Mouse (Mus musculus) spleen, adult 2 months (tissue): Measurements from ENCODE around the gene Ern1. TPM values are rescaled to one million over a fixed set of nuclear protein-coding genes. Genes with fewer than 3 reads are reported as not detected.

Source experiments
- DNase-seq, 2 experiments: peaks; one replicate each; pipeline versions ENCODE4 v3.0.0 to v3.0.0-alpha.2; 2012 to 2021; ENCODE audit warnings: low spot score in 2 of 2, low read depth in 1 of 2
- H3K27ac ChIP-seq: fragments of 200-500 bp; 2 replicates; pipeline ENCODE4 v1.5.1; 2012; ENCODE audit warnings: low read length, inconsistent platforms; ENCODE audit not compliant: insufficient read depth
- H3K27me3 ChIP-seq: fragments of 200-500 bp; 2 replicates; pipeline ENCODE4 v1.6.1; 2012; ENCODE audit warnings: mild to moderate bottlenecking, moderate library complexity, low read length, inconsistent platforms; ENCODE audit not compliant: control insufficient read depth, insufficient read depth
- H3K36me3 ChIP-seq: fragments of 200-500 bp; 2 replicates; pipeline ENCODE4 v1.6.1; 2012; ENCODE audit warnings: mild to moderate bottlenecking, low read length, inconsistent platforms; ENCODE audit not compliant: control insufficient read depth, insufficient read depth
- H3K4me1 ChIP-seq: fragments of 200-500 bp; 2 replicates; pipeline ENCODE4 v1.6.1; 2011; ENCODE audit warnings: inconsistent platforms; ENCODE audit not compliant: control insufficient read depth, insufficient read depth, insufficient read length
- H3K4me3 ChIP-seq: fragments of 200-500 bp; 2 replicates; pipeline ENCODE4 v1.5.1; 2011; ENCODE audit warnings: mild to moderate bottlenecking, inconsistent platforms; ENCODE audit not compliant: insufficient read depth, insufficient read length; ENCODE audit errors: extremely low read depth
- CTCF ChIP-seq: fragments of 200-500 bp; IDR thresholded peaks from 2 replicates; pipeline ENCODE4 v1.5.1; 2011; ENCODE audit warnings: mild to moderate bottlenecking, inconsistent platforms; ENCODE audit not compliant: insufficient read depth, insufficient read length, insufficient replicate concordance; ENCODE audit errors: extremely low read depth
- POLR2A ChIP-seq: fragments of 200-500 bp; IDR thresholded peaks from 2 replicates; pipeline ENCODE4 v1.6.1; 2011; ENCODE audit warnings: low read depth, low read length, inconsistent platforms
- WGBS: fragments of 180-500 bp; shearing (Covaris S2); methylation state at CpG from one replicate; pipeline ENCODE4 v1.1.7; 2018; 5-methylcytosine and 5-hydroxymethylcytosine counted together
- polyA plus RNA-seq: library from polyadenylated mRNA; depleted of rRNA; stranded (reverse); fragments of >200 nt; gene quantifications from 2 replicates; pipeline ENCODE4 v1.2.3, GENCODE M21; 2012

Gene Ern1
- polyA plus RNA-seq, 1 experiment, result 12.7 TPM

GRCm38 (mm10) chr11:106475309-106475708, 12.3 kb downstream of the Ern1 start:
- TF ChIP-seq CTCF (no peak), POLR2A (no peak)
- DNase-seq, result no peak
- Histone ChIP-seq H3K4me3 (no peak overlapping the region), H3K36me3 (no peaks in the 10 kb centered on the region), H3K27me3 (no peaks in the 10 kb centered on the region), H3K4me1 (peaks cover 6% of the 10 kb centered on the region; the same call in 1 of the 2 replicates), H3K27ac (no peak overlapping the region)
- WGBS, result 63% methylated on average over 1 of the region's 1 CpGs

- Histone ChIP-seq H3K4me1 (no peaks in the 10 kb centered on the region), H3K4me3 (no peak overlapping the region), H3K27me3 (no peaks in the 10 kb centered on the region), H3K36me3 (no peaks in the 10 kb centered on the region), H3K27ac (no peak overlapping the region)
- no peak for DNase-seq
- TF ChIP-seq POLR2A (no peak), CTCF (no peak)
- 40% methylated on average over 1 of the region's 1 CpGs for WGBS
Measured at GRCm38 (mm10) chr11:106471629-106472028, 16.0 kb downstream of the Ern1 start.

- 68% methylated on average over 1 of the region's 1 CpGs for WGBS
- TF ChIP-seq POLR2A (no peak), CTCF (no peak)
- Histone ChIP-seq H3K27ac (no peak overlapping the region), H3K4me3 (no peak overlapping the region), H3K36me3 (no peaks in the 10 kb centered on the region), H3K4me1 (peaks cover 3% of the 10 kb centered on the region; the same call in 1 of the 2 replicates), H3K27me3 (no peaks in the 10 kb centered on the region)
- DNase-seq, result no peak
Measured at GRCm38 (mm10) chr11:106468509-106468908, 19.1 kb downstream of the Ern1 start.

- H3K27me3 ChIP-seq, result no peaks in the 10 kb centered on the region
- DNase-seq, result no peak
- 93% methylated on average over 4 of the region's 4 CpGs for WGBS
- H3K4me1 ChIP-seq, result peaks cover 10% of the 10 kb centered on the region
- H3K27ac ChIP-seq, result no peak overlapping the region
- H3K4me3 ChIP-seq, result no peak overlapping the region
- no peak for TF ChIP-seq POLR2A
- no peak for TF ChIP-seq CTCF
- H3K36me3 ChIP-seq, result no peaks in the 10 kb centered on the region
Measured at GRCm38 (mm10) chr11:106465932-106466331, 21.7 kb downstream of the Ern1 start.

GRCm38 (mm10) chr11:106465545-106465903, 22.1 kb downstream of the Ern1 start:
- H3K4me1 ChIP-seq, result peaks cover 10% of the 10 kb centered on the region
- WGBS, result 94% methylated on average over 1 of the region's 1 CpGs

GRCm38 (mm10) chr11:106464681-106465544, 22.7 kb downstream of the Ern1 start:
- Histone ChIP-seq H3K36me3 (no peaks in the 10 kb centered on the region), H3K4me3 (no peak overlapping the region), H3K27me3 (no peaks in the 10 kb centered on the region), H3K27ac (no peak overlapping the region), H3K4me1 (peaks cover 10% of the 10 kb centered on the region)
- no peak for TF ChIP-seq CTCF
- TF ChIP-seq POLR2A, result no peak
- DNase-seq, result no peak
- WGBS, result 72% methylated on average over 4 of the region's 4 CpGs

More at GRCm38 (mm10) chr11:106465545-106465903, 22.1 kb downstream of the Ern1 start:
- Histone ChIP-seq H3K27ac (no peak overlapping the region), H3K4me3 (no peak overlapping the region), H3K36me3 (no peaks in the 10 kb centered on the region), H3K27me3 (no peaks in the 10 kb centered on the region)
- DNase-seq, result no peak
- TF ChIP-seq CTCF, result no peak
- TF ChIP-seq POLR2A, result no peak

- Histone ChIP-seq H3K4me1 (peaks cover 10% of the 10 kb centered on the region), H3K27ac (no peak overlapping the region), H3K27me3 (no peaks in the 10 kb centered on the region), H3K36me3 (no peaks in the 10 kb centered on the region), H3K4me3 (no peak overlapping the region)
- TF ChIP-seq POLR2A (no peak), CTCF (no peak)
- WGBS, result 26% methylated on average over 5 of the region's 5 CpGs
- DNase-seq, result no peak
Measured at GRCm38 (mm10) chr11:106463845-106464244, 23.8 kb downstream of the Ern1 start.
